Mouse (Mus musculus) regulatory T cell (primary cell): ENCODE measurements at regions not wholly inside any gene's neighbourhood (a gene's known extent, or its start where the extent isn't known, plus 50 kb on each side); places are given as distances from the start of the nearest gene placed in this dataset.

Experiments used
- in situ Hi-C: fragments of 300-600 bp; cut with MboI, MseI; formaldehyde crosslinking; loops from one replicate; pipeline ENCODE4 v1.15.1; 2025; ENCODE audit warnings: high pct_unique_total_duplicates

DNA sequence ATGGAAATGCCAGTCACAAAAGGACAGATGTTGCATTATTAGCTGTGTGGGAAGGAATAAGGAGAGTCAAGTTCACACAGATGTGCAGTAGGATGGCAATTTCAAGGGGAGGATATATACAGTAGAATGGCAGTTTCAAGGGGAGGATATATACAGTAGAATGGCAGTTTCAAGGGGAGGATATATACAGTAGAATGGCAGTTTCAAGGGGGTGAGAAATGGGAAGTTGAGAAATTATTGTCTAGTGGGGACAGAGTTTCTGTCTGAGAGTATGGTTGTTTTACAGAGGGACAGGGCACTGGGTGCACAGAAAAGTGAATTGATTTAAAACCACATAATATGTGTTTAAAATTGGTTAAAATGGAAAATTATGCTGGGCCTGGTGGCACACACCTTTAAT is 54.8 kb upstream of the Scel start:
- in situ Hi-C loops = loop anchor here (25.0 kb wide), 1 partner anchor 96 kb away; no protein-coding TSS in a partner anchor

- in situ Hi-C loops = loop anchor here (25.0 kb wide), 1 partner anchor 94 kb away; no protein-coding TSS in a partner anchor
Measured at GRCm38 (mm10) chr14:103456106-103456505, 57.0 kb upstream of the Scel start.

DNA sequence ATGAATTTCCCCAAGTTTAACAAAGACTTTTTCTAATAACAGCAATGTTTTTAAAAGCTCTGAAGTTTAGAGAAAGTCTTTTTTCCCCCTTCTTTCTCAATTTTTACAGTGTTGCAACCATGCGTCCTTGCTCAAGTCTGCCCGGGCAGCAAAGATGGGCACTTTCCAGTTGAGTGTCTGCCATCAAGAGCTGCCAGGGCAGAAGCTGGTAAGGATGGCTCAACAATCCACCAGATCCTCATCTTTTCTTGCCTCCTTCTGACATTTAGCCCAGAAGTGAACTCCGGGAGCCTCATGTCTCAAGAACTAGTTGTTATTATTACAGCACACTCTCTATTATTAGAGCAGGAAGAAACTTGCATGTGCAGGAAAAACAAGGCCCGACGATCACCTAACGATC is 62.4 kb upstream of the Scel start:
- in situ Hi-C loops = loop anchor here (25.0 kb wide), 1 partner anchor 88 kb away; no protein-coding TSS in a partner anchor

DNA sequence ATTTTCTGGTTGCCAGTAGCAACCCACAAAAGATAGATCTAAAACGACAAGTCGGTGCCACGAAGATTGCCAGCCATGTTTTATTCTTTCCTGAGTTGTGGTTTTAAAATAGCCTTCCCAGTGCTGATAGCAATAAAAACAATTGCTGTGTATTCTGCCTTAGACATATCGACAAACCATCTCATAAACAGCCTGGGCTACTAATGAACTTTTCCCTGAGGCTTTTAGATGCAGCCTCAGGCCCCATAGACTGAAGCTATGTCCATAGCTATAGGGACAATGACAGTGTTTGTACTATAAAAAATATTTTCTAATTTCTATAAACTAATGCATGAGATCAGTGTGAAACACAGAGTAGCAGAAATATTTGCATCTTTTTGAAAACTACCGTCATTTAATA is 63.7 kb upstream of the Scel start:
- in situ Hi-C loops = loop anchor here (5.0 kb wide), 1 partner anchor 47 kb away; no protein-coding TSS in a partner anchor

DNA sequence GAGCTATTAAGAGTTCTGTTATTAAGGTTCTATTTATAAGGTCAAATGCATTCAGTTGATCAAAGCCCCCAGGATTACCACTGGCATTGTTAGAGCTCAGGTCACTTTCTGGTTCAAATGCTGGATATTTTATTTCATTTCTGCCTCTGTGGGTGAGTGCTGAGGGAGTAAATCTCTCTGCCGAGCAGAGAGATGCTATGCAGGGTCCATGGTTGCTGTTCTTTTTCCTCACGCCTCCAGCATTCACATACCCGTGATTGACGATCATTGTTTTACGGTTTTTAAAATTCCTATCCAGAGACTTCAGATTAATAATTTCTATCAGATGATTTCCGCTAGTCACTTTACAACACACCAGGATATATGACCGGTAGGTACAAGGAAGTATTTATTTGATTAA is 64.1 kb upstream of the Scel start:
- in situ Hi-C loops = loop anchor here (5.0 kb wide), 1 partner anchor 47 kb away; no protein-coding TSS in a partner anchor

GRCm38 (mm10) chr14:103446671-103447070 is 66.5 kb upstream of the Scel start:
- in situ Hi-C loops = loop anchor here (5.0 kb wide), 1 partner anchor 44 kb away; no protein-coding TSS in a partner anchor

GRCm38 (mm10) chr14:103441454-103442065 is 71.6 kb upstream of the Scel start:
- in situ Hi-C loops = no loop called here

DNA sequence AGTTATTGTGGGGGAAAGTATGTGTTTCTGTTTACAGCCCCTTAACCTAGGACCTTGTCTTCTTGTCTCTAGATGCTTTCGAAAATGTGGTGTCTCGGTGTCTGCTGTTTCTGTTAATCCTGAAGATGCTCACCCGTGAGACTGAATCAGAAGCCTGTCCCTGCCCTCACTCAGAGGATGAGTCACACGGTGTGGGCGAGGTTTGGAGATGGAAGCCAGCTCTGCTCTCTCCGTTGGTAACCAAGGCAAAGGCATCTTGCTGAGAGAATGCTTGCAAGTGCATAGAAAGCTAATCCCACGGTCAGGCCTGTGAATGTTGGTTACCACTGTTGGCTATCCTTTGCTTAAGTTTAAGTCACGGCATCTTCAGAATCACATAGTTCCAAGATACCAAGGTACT is 72.9 kb upstream of the Scel start:
- in situ Hi-C loops = no loop called here

GRCm38 (mm10) chr14:103434218-103434617 is 78.9 kb upstream of the Scel start:
- in situ Hi-C loops = no loop called here

DNA sequence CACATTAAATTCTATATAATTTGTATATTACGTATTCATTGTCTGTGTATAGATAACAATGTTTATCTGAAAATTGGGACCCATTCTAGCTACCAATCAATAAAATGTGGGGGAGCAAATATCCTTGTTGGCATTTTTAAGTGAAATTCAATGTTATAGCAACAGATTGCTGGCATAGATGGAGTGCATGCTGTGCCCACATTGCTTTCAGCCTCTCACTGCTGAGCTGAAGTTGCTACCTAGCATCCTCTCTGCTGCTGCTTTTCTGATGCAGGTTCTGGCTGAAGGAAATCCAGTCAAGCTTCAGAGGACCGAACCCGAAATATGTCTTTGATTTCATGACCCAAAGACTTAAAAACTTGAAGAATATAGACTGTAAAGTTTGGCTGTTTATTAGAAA is 80.0 kb upstream of the Scel start:
- in situ Hi-C loops = no loop called here

DNA sequence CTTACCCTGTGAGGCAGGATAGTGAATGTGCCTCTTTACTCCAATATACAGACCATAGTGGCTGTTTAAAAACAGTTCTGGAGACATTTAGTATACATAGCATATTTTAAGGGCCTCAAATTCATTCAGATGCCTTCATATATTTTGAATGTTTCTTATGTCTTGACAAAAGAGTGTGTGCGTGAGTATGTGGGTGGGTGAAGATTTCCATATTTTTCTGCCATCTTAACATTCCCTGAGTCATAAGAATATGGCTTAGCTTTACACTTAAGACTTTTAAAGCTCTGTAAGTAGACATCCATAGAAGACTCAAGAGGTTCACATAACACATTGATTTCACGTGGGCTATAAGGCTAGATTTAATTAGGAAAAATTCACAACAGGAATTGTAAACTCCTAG is 81.3 kb upstream of the Mycbp2 start:
- in situ Hi-C loops = no loop called here

DNA sequence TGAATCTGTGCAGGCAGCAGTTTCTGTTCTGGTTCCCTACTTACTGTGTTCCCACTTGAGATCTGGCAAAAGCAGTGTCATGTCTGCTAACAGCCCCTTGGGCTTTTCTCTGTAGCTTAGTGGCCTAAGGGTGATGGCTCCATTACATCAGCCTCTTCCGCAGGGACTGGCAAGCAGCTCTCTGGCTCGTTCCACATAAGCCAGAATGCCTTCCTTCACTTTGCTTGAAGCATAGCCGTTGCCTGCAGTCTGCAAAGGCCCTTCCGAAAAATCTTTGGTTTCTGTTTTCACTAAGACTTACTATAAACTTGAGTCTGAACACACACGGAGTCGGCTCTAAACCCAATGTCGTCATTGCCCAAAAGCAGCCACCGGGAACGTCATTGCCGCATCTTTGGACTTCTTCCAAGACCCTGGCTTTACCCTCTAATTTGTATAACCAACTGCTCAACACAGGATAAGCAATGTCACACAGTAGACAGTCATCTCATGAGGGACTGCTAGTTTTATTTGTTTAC is 74.8 kb upstream of the Mycbp2 start:
- in situ Hi-C loops = no loop called here

DNA sequence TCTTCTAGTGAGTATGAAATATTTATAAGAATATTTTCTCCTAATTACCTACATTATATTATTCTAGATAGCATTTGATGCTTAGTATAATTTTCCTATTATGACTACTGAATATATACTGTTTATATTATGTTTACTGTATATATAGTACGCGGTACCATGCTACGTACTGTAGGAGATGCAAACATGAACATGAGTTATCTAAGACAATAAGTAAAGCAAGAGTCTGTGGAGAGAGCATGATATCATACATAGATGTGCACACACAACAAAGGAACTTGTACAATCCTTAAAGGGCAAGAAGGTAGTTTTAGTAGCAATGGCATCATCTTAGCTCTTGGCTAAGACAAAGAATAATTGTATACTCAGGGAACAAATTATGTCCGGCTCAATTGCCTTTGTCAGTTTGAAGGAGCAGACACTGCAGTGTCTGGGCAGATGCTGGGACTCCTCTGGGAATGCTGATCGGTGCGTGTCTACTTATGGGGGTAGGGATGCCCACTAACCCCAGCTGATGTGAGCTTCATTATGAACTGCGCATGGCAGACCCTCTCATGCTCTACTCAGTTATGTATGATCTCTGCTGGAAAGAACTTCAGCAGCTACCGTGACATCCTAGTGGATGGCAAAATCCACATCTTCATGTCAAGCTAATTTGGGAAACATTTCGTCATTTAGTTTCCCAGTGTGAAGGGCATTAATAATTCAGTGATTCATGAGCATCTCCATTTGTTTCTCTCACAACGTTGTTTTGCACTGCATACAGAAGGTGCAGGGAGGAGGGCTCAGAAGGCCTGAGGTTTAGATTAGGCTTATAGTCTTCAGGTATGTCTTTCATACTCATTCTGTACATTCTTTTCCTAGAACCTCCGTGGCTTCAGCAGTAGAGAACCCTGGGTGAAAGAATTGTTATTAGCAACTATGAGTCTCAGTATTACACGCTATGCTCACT is 70.8 kb upstream of the Mycbp2 start:
- in situ Hi-C loops = no loop called here

DNA sequence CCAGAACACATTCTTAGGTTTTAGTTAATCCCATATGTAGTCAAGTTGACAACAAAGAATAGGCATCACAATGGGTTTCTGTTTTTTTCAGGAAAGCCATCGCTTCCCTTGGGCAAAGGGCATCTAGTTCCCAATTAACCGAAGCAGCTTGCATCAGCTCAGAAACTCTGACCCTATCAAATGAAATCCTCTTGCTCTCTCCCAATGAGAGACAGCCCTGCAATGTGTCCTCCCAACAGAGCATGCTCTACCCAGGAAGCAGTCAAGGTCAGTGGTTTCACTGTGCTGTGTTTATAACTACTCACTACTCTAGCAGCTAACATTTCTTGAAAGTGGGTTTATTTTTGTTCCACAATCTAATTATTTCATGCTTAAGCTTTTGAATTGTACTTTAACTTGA is 58.0 kb upstream of the Mycbp2 start:
- in situ Hi-C loops = loop anchor here (5.0 kb wide), 1 partner anchor 43 kb away; no protein-coding TSS in a partner anchor

DNA sequence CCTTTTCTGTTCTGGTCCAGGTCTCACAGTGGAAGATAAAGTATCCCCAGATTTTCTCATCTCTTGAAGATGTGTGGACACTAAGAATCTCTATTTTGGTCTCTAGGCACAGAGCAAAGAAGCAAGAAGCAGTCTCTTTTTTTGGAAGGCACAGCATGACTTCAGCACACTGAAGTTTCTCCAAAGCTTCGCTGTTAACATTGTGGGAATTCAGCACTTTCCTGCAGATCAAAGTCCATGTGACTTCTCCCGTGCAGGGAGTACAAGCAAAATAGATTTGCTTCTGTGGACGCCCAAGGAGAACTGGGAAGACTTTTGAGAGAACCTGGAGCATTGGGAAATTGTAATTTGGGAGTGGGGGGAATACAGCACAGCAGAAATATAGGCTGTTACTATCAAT is 56.4 kb upstream of the Mycbp2 start:
- in situ Hi-C loops = loop anchor here (5.0 kb wide), 1 partner anchor 44 kb away; no protein-coding TSS in a partner anchor

GRCm38 (mm10) chr14:103401983-103402382 is 55.4 kb upstream of the Mycbp2 start:
- in situ Hi-C loops = loop anchor here (5.0 kb wide), 1 partner anchor 45 kb away; no protein-coding TSS in a partner anchor

- in situ Hi-C loops = loop anchor here (5.0 kb wide), 1 partner anchor 46 kb away; no protein-coding TSS in a partner anchor
Measured at GRCm38 (mm10) chr14:103401280-103401679, 54.7 kb upstream of the Mycbp2 start.

DNA sequence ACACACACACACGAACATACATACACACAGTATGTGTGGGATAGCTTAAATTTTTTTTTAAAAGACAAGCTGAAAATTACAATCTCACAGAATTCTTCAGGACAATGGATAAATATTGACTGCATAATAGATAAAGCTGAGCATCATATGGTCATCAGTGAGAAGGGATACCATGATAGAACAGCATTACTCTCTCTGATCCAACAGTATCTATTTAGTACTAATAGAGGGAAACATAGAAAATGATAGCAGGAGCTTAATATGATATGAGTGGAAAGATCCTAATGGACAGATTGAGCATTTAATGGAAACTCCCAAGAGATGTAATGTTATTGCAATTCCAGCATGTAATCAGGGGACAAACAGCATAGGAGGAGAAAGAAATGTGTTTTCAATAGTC is 51.8 kb upstream of the Mycbp2 start:
- in situ Hi-C loops = no loop called here
